Mouse (Mus musculus) adrenal gland, adult 2 months (tissue): ENCODE measurements at regions not wholly inside any gene's neighbourhood (a gene's known extent, or its start where the extent isn't known, plus 50 kb on each side); places are given as distances from the start of the nearest gene placed in this dataset.
"Not testable (repeated sequence)": the region's sequence is repeated elsewhere in the genome, so short reads cannot be mapped to it uniquely, and the experiment has no call there.

Source experiments
- DNase-seq: peaks from one replicate; pipeline ENCODE4 v3.0.0; 2021

- peak; percentile 5 for DNase-seq
Observed at GRCm38 (mm10) chr7:73688451-73688850, 51.7 kb upstream of the Fam174b start.

GRCm38 (mm10) chr7:73686245-73686644 lies 53.9 kb upstream of the Fam174b start:
- DNase-seq, result not testable (repeated sequence)

GRCm38 (mm10) chr7:73682756-73683155 lies 57.3 kb upstream of the Fam174b start:
- no peak for DNase-seq

- DNase-seq, result no peak
Observed at GRCm38 (mm10) chr7:73670598-73670997, 69.5 kb upstream of the Fam174b start.

- DNase-seq, result no peak
Observed at GRCm38 (mm10) chr7:73668791-73669190, 71.3 kb upstream of the Fam174b start.

- peak; percentile 19 for DNase-seq
Observed at GRCm38 (mm10) chr7:73666921-73667675, 73.0 kb upstream of the Fam174b start.

- DNase-seq, result no peak
Observed at GRCm38 (mm10) chr7:73664962-73665361, 75.1 kb upstream of the Fam174b start.

- DNase-seq, result no peak
Observed at GRCm38 (mm10) chr7:73662536-73662935, 77.6 kb upstream of the Fam174b start.

GRCm38 (mm10) chr7:73661901-73662300 lies 78.2 kb upstream of the Fam174b start:
- DNase-seq, result no peak

- no peak for DNase-seq
Observed at GRCm38 (mm10) chr7:73659551-73659950, 80.6 kb upstream of the Fam174b start.

GRCm38 (mm10) chr7:73657283-73657682 lies 82.8 kb upstream of the Fam174b start:
- DNase-seq, result peak; percentile 26

GRCm38 (mm10) chr7:73656424-73656795 lies 83.7 kb upstream of the Fam174b start:
- not testable (repeated sequence) for DNase-seq

GRCm38 (mm10) chr7:73655787-73656423 lies 84.2 kb upstream of the Fam174b start:
- peak; percentile 45 for DNase-seq

GRCm38 (mm10) chr7:73654193-73654871 lies 85.8 kb upstream of the Fam174b start:
- DNase-seq, result peak; percentile 32

- no peak for DNase-seq
Observed at GRCm38 (mm10) chr7:73650909-73651308, 89.2 kb upstream of the Fam174b start.

GRCm38 (mm10) chr7:73648010-73648409 lies 92.1 kb upstream of the Fam174b start:
- peak; percentile 80 for DNase-seq

GRCm38 (mm10) chr7:73647140-73647539 lies 93.0 kb upstream of the Fam174b start:
- DNase-seq, result no peak

- no peak for DNase-seq
Observed at GRCm38 (mm10) chr7:73646711-73647110, 93.4 kb upstream of the Fam174b start.

GRCm38 (mm10) chr7:73644362-73644904 lies 95.7 kb upstream of the Fam174b start:
- DNase-seq, result no peak

- DNase-seq, result no peak
Observed at GRCm38 (mm10) chr7:73643993-73644335, 96.1 kb upstream of the Fam174b start.

- DNase-seq, result no peak
Observed at GRCm38 (mm10) chr7:73643306-73643992, 96.7 kb upstream of the Fam174b start.

- no peak for DNase-seq
Observed at GRCm38 (mm10) chr7:73640194-73640593, 98.6 kb upstream of the Chd2 start.

- DNase-seq, result no peak
Observed at GRCm38 (mm10) chr7:73637810-73638125, 96.1 kb upstream of the Chd2 start.
